Mouse (Mus musculus) bone marrow, adult 2 months (tissue): ENCODE data around the gene Miip. TPM values are rescaled to one million over a fixed set of nuclear protein-coding genes. Genes with fewer than 3 reads are reported as not detected.
"Not testable (repeated sequence)": the region's sequence is repeated elsewhere in the genome, so short reads cannot be mapped to it uniquely, and the experiment has no call there.

Experiments
- H3K27ac ChIP-seq: fragments of 200-500 bp; 2 replicates; pipeline ENCODE4 v1.5.1; 2012; ENCODE audit warnings: low read depth, mild to moderate bottlenecking, control low read depth, inconsistent platforms, low read length; ENCODE audit not compliant: control insufficient read depth, poor library complexity, insufficient read depth
- H3K4me1 ChIP-seq: fragments of 200-500 bp; 2 replicates; pipeline ENCODE4 v1.6.1; 2011; ENCODE audit warnings: low read length; ENCODE audit not compliant: control insufficient read depth, insufficient read depth
- H3K4me3 ChIP-seq: fragments of 200-500 bp; replicated peaks from 2 replicates; pipeline ENCODE3; 2011; ENCODE audit warnings: mild to moderate bottlenecking, low read depth, low read length, control low read depth; ENCODE audit not compliant: control insufficient read depth
- CTCF ChIP-seq: fragments of 200-500 bp; IDR thresholded peaks from 2 replicates; pipeline ENCODE4 v1.5.1; 2011; ENCODE audit warnings: low read length, control low read depth; ENCODE audit not compliant: control insufficient read depth, insufficient read depth
- POLR2A ChIP-seq: fragments of 200-500 bp; IDR thresholded peaks from 2 replicates; pipeline ENCODE4 v1.6.1; 2011; ENCODE audit warnings: low read depth, mild to moderate bottlenecking, control low read depth, low read length, borderline replicate concordance; ENCODE audit not compliant: control insufficient read depth
- WGBS: fragments of 180-500 bp; shearing (Covaris S2); methylation state at CpG from one replicate; pipeline ENCODE4 v1.1.7; 2018; 5-methylcytosine and 5-hydroxymethylcytosine counted together
- polyA plus RNA-seq: library from polyadenylated mRNA; stranded (reverse); fragments of >200 nt; gene quantifications from 2 replicates; pipeline ENCODE4 v1.2.4, GENCODE M21; 2011; ENCODE audit warnings: low replicate concordance; ENCODE audit not compliant: missing spikeins, insufficient read depth, insufficient read length

Gene Miip
- polyA plus RNA-seq, 1 experiment, result 129 TPM

DNA sequence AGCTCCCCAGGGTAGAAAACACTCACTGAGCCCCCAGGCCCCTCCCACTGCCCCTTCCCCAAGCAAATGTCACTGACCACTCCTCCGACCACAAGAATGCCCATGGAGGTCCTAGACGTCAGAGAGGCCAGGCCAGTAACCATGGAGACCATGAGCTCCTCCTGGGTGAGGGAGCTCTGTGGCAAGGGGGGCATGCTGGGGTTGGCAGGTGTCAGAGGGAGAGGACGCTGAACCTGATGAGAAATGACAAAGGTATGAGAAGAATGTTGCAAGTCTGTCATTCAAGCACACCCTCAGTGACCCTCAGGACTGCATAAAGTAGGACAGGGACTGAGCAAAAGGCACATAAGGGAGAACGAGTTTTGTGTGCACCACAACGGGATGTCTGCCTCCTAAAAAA, 11.2 kb upstream of the Miip start:
- H3K4me3 ChIP-seq, result no peak overlapping the region
- TF ChIP-seq POLR2A, result no peak
- no peak for TF ChIP-seq CTCF
- no peaks in the 10 kb centered on the region for H3K4me1 ChIP-seq
- no peak overlapping the region for H3K27ac ChIP-seq
- WGBS, result 80% methylated on average over 5 of the region's 5 CpGs

DNA sequence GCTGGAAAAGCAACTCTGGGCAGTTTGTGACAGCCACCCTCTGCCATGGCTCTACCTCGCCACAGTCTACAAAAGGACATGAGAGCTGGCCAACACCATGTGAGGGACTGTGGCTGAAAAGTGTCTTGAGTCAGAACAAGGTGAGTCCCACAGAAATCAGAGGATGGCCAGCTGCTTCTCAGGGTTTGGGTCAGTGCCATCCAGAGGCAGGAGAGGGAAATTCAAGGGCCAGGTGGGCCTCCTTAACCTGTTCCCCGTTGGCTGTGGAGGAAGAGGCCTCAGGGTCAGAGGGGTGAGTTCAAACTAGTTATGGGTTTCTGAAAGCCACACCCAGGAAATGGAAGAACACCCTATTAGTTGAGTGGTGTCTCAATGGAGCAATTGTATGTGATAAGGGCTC, 10.8 kb upstream of the Miip start:
- TF ChIP-seq CTCF, result no peak
- no peak for TF ChIP-seq POLR2A

DNA sequence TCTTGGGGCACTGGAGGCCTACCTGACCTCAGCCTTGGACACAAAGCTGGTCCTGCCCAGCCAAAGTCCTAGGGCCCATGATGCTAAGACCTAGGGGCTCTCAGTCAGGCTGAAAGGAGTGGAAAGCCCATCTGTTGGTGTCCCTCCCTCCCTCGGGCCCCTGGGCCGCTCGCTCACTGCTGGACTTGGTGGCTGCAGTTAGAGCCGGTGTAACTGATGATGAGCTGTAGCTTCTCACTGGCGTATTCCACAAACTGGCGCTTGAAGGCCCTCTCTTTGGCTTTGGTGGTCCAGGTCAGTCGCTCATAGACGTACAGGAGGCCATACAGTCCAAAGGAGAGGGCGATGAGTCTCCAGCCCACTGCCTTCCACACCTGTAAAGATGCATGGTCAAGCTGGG, 9.9 kb upstream of the Miip start:
- Histone ChIP-seq H3K4me1 (no peaks in the 10 kb centered on the region), H3K27ac (no peak overlapping the region), H3K4me3 (no peak overlapping the region)
- TF ChIP-seq POLR2A, result no peak
- no peak for TF ChIP-seq CTCF
- whole genome bisulfite sequencing, result 92% methylated on average over 9 of the region's 9 CpGs

More for the DNA sequence above, 10.8 kb upstream of the Miip start:
- WGBS, result 51% methylated on average over 2 of the region's 2 CpGs
- no peak overlapping the region for H3K27ac ChIP-seq
- H3K4me1 ChIP-seq, result no peaks in the 10 kb centered on the region
- H3K4me3 ChIP-seq, result no peak overlapping the region

DNA sequence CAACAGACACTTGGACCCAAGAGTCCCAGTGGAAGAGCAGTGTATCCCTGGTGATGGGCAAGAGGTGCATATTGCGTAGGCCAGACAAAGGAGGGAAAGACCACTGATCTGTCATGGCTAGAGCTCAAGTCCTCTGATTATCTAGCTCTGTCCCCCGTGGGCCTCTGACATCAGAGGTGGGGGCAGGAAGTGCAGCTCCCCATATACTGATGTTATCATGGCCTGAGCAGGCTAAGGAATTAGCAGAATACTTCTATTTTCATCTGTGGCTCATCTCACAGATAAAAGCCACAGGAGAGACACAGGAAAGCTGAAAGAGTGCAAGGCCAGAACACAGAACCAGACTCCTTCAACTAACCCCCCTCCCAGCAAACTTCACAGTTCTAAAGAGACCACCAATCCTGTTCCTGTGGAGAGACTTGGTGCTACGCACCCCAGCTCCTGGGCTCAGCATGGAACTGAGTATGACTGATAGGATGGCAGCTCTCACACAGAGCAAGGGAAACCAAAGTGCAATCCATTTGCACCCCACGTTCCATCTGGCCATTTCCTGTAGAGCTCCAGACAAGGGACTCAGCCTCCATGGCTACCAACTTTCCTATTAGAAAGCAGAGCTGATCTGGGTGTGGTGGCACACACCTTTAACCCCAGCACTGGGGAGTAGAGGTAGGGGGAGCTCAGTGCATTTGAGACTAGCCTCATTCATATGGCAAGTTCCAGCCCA, 7.4 kb upstream of the Miip start:
- Histone ChIP-seq H3K4me1 (no peaks in the 10 kb centered on the region), H3K27ac (no peak overlapping the region), H3K4me3 (no peak overlapping the region)
- WGBS, result 53% methylated on average over 4 of the region's 4 CpGs
- TF ChIP-seq POLR2A, result no peak
- TF ChIP-seq CTCF, result no peak

DNA sequence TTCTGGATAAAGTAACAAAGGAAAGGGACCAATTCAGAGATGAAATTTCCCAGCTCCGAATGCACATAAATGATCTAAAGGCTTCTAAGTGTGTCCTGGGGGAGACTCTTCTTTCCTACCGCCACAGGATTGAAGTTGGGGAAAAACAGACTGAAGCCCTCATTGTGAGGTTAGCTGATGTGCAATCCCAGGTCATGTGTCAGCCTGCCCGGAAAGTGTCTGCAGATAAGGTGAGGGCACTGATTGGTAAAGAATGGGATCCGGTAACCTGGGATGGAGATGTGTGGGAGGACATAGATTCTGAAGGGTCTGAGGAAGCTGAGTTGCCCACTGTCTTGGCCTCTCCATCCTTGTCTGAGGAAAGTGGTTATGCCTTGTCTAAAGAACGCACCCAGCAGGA, 622 bp upstream of the Miip start:
- no peak for TF ChIP-seq POLR2A
- TF ChIP-seq CTCF, result no peak
- peak overlapping the region; percentile 85 for H3K4me3 ChIP-seq
- 18% methylated on average over 5 of the region's 5 CpGs for WGBS
- peaks cover 3% of the 10 kb centered on the region; the same call in 1 of the 2 replicates for H3K4me1 ChIP-seq
- no peak overlapping the region for H3K27ac ChIP-seq

DNA sequence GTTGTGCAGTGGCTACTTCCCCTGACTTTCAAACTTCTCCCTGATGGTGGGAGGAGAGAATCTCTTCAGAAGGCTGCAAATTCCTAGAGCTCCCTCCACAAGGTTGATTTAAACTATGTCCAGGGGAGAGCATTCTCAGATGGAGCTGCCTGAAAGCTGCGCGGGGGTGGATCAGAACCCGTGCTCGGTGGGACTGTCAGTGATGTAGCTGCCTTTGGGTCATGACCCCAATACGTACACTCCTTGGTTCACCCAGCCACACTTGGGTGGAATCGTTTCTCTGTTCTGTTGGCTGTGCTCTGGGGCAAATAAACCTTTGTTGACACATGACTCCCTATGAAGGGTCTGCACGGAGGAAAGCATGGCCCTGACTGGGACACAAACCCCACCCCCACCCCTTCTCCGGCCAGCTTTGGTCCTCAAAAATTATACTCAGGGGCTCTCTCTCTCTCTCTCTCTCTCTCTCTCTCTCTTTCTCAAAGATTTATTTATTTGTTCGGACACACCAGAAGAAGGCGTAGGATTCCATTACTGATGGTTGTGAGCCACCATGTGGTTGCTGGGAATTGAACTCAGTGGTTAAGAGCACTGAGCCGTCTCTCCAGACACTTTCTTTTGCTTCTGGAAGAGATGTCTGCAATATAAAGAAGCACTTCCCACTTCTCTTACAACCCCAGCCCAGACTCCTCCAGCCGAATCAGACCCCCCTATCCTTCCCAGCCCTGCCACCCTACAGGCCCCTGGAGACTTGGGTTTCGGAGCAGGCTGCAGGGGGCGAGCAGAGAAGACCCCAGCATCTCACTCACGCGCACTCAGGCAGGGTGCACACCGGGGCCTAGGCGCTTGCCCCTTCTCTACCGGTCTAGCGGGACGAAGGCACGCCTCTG, 810 bp downstream of the Miip start:
- H3K27ac ChIP-seq, result peak overlapping the region; percentile 63
- H3K4me3 ChIP-seq, result peak overlapping the region; percentile 88
- H3K4me1 ChIP-seq, result peaks cover 3% of the 10 kb centered on the region; the same call in 1 of the 2 replicates
- no peak for TF ChIP-seq CTCF
- TF ChIP-seq POLR2A, result no peak
- WGBS, result 6% methylated on average over 22 of the region's 22 CpGs

DNA sequence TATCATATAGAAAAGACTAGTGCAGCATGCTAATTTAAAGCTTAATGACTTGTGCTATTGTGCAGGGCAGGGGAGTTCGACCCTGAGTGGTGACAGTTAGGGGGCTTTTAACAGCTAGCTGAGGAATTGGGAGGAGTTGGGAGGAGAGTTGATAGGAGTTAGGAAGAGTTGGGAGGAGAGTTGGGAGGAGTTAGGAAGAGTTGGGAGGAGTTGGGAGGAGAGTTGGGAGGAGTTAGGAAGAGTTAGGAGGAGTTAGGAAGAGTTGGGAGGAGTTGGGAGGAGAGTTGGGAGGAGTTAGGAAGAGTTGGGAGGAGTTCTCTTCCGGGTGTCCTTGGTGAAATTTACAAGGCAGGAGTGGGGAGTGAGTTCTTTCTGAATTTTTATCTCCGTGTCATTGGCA, 1.8 kb downstream of the Miip start:
- not testable (repeated sequence) for H3K4me3 ChIP-seq, H3K27ac ChIP-seq, H3K4me1 ChIP-seq
- 78% methylated on average over 3 of the region's 3 CpGs for WGBS

DNA sequence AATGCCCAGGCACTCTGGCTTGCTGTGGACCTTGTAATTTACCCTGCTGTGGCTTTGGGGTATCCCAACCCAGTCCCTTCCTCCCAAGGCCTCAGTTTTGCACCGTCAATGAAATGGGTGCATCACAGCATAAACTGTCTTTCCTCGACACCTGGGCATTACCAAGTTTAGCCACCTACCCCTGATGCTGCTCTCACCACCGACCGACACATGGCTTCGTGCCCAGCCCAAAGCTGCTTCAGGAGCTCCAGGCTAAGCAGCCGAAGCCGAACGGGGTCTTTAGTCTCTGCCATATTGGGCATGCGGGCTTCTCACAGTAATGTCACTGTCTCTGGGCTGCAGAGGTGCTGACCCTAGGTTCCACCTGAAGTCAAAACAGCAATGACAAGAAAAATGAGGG, 2.6 kb downstream of the Miip start:
- Histone ChIP-seq H3K4me1 (peaks cover 3% of the 10 kb centered on the region; the same call in 1 of the 2 replicates), H3K27ac (no peak overlapping the region), H3K4me3 (no peak overlapping the region)
- 91% methylated on average over 9 of the region's 9 CpGs for WGBS
- TF ChIP-seq POLR2A, result no peak
- no peak for TF ChIP-seq CTCF
